Mouse (Mus musculus): Measurements from ENCODE around the gene Ppp1r36. TPM values are rescaled to one million over a fixed set of nuclear protein-coding genes. Genes with fewer than 3 reads are reported as not detected.
A peak's percentile ranks its signal among the peaks of the same experiment; 100 is the strongest.

Gene Ppp1r36
- polyA plus RNA-seq, 1 experiment from 2014 or later: 2.1 TPM

DNA sequence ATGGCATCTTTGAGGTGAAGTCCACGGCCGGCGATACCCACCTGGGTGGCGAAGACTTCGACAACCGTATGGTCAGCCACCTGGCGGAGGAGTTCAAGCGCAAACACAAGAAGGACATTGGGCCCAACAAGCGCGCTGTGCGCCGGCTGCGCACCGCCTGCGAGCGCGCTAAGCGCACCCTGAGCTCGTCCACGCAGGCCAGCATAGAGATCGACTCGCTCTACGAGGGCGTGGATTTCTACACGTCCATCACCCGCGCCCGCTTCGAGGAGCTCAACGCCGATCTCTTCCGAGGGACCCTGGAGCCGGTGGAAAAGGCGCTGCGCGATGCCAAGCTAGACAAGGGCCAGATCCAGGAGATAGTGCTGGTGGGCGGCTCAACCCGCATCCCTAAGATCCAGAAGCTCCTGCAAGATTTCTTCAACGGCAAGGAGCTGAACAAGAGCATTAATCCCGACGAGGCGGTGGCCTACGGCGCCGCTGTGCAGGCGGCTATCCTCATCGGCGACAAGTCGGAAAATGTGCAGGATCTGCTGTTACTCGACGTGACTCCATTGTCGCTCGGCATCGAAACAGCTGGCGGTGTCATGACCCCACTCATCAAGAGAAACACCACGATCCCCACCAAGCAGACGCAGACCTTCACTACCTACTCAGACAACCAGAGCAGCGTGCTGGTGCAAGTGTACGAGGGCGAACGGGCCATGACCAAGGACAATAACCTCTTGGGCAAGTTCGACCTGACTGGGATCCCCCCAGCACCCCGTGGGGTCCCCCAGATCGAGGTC, 12.0 kb upstream of the Ppp1r36 start:
- Histone ChIP-seq H3K36me3 (ENCODE audit: control insufficient read depth, insufficient read depth) (no peaks in the 10 kb centered on the region), H3K4me1 (ENCODE audit: control insufficient read depth, insufficient read depth, low read length) (peaks cover 22% of the 10 kb centered on the region), H3K4me3 (ENCODE audit: low read length) (peak overlapping the region; percentile 89), H3K27me3 (ENCODE audit: control insufficient read depth, insufficient read depth, low read length) (peaks cover 18% of the 10 kb centered on the region), H3K27ac (ENCODE audit: low read length) (no peak overlapping the region), H3K9me3 (replicated peaks; ENCODE audit: control insufficient read depth, low read length) (no peaks in the 10 kb centered on the region), H3K4me2 (ENCODE audit: low read depth, low read length) (peak overlapping the region; percentile 73), H3K9ac (ENCODE audit: low read length) (peak overlapping the region; percentile 47)
- WGBS: 4% methylated on average over 64 of the region's 64 CpGs
- no peak for ATAC-seq (replicated peaks; ENCODE audit: extremely low read depth, insufficient read depth, low FRiP score)

- Histone ChIP-seq H3K4me2 (ENCODE audit: low read depth, low read length) (peak overlapping the region; percentile 73), H3K4me1 (ENCODE audit: control insufficient read depth, insufficient read depth, low read length) (peaks cover 22% of the 10 kb centered on the region), H3K27me3 (ENCODE audit: control insufficient read depth, insufficient read depth, low read length) (peaks cover 18% of the 10 kb centered on the region), H3K36me3 (ENCODE audit: control insufficient read depth, insufficient read depth) (no peaks in the 10 kb centered on the region), H3K9me3 (replicated peaks; ENCODE audit: control insufficient read depth, low read length) (no peaks in the 10 kb centered on the region), H3K9ac (ENCODE audit: low read length) (peak overlapping the region; percentile 47), H3K4me3 (ENCODE audit: low read length) (peak overlapping the region; percentile 89), H3K27ac (ENCODE audit: low read length) (no peak overlapping the region)
- ATAC-seq (replicated peaks; ENCODE audit: extremely low read depth, insufficient read depth, low FRiP score): no peak
- WGBS: 4% methylated on average over 23 of the region's 23 CpGs
Measured at GRCm38 (mm10) chr12:76405971-76406370, 11.4 kb upstream of the Ppp1r36 start.

DNA sequence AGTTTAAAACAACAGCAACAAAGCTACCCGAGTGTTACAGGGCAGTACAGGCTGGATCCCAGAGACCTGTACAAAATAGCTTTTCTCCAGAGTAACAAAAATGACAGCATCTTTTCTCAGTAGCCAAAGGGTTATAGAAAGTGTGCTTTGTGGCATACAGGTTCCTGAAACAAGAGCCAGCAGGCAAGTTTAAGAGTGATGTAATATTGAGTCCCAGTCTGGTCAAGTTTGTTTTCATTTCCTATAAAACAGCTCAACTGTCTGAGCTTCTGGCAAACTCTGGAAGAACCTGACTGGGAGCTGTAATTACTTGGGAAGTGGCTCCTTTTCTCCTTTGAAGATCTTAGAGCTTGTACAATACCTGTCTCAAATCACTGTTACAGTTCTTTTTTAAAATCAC, 10.2 kb upstream of the Ppp1r36 start:
- no peaks in the 10 kb centered on the region for H3K36me3 ChIP-seq (ENCODE audit: control insufficient read depth, insufficient read depth)
- H3K9ac ChIP-seq (ENCODE audit: low read length): no peak overlapping the region
- peaks cover 22% of the 10 kb centered on the region for H3K4me1 ChIP-seq (ENCODE audit: control insufficient read depth, insufficient read depth, low read length)
- H3K9me3 ChIP-seq (replicated peaks; ENCODE audit: control insufficient read depth, low read length): no peaks in the 10 kb centered on the region
- ATAC-seq (replicated peaks; ENCODE audit: extremely low read depth, insufficient read depth, low FRiP score): no peak
- no peak overlapping the region for H3K4me2 ChIP-seq (ENCODE audit: low read depth, low read length)
- H3K27me3 ChIP-seq (ENCODE audit: control insufficient read depth, insufficient read depth, low read length): peaks cover 18% of the 10 kb centered on the region
- WGBS: 65% methylated on average over 1 of the region's 1 CpGs
- no peak overlapping the region for H3K27ac ChIP-seq (ENCODE audit: low read length)
- no peak overlapping the region for H3K4me3 ChIP-seq (ENCODE audit: low read length)

DNA sequence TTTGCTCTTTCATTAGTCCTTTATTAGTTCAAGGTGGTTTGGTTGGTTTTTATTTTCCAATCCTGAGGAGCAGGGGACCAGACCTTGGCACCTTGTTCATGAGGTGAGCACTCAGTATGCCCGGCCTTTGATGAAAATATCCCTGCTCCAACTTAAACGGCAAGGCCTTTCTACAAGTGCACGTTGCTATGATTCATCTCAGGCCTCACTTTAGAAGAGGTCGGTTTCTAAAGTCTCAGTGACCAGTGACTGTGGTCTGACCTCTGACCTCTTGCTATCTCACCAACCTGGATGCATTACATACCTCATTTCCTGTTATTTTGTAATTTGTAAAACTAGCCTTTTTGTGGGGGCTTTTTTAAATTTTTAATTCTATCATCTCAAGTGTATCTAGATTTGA, 8.2 kb upstream of the Ppp1r36 start:
- Histone ChIP-seq H3K4me3 (ENCODE audit: low read length) (no peak overlapping the region), H3K4me1 (ENCODE audit: control insufficient read depth, insufficient read depth, low read length) (peaks cover 17% of the 10 kb centered on the region), H3K4me2 (ENCODE audit: low read depth, low read length) (no peak overlapping the region), H3K36me3 (ENCODE audit: control insufficient read depth, insufficient read depth) (no peaks in the 10 kb centered on the region), H3K9ac (ENCODE audit: low read length) (no peak overlapping the region), H3K9me3 (replicated peaks; ENCODE audit: control insufficient read depth, low read length) (no peaks in the 10 kb centered on the region), H3K27ac (ENCODE audit: low read length) (no peak overlapping the region), H3K27me3 (ENCODE audit: control insufficient read depth, insufficient read depth, low read length) (peaks cover 18% of the 10 kb centered on the region)
- WGBS: 55% methylated on average over 4 of the region's 4 CpGs
- no peak for ATAC-seq (replicated peaks; ENCODE audit: extremely low read depth, insufficient read depth, low FRiP score)

GRCm38 (mm10) chr12:76415383-76416010, 1.8 kb upstream of the Ppp1r36 start:
- Histone ChIP-seq H3K4me3 (ENCODE audit: low read length) (no peak overlapping the region), H3K27me3 (ENCODE audit: control insufficient read depth, insufficient read depth, low read length) (no peaks in the 10 kb centered on the region), H3K4me2 (ENCODE audit: low read depth, low read length) (no peak overlapping the region), H3K9ac (ENCODE audit: low read length) (no peak overlapping the region), H3K4me1 (ENCODE audit: control insufficient read depth, insufficient read depth, low read length) (peaks cover 4% of the 10 kb centered on the region; the same call in 1 of the 2 replicates), H3K36me3 (ENCODE audit: control insufficient read depth, insufficient read depth) (no peaks in the 10 kb centered on the region), H3K27ac (ENCODE audit: low read length) (0 out of 2 replicates have a peak overlapping the region, but pooled peaks have one; percentile 23), H3K9me3 (replicated peaks; ENCODE audit: control insufficient read depth, low read length) (peaks cover 6% of the 10 kb centered on the region)
- WGBS: 60% methylated on average over 11 of the region's 12 CpGs
- no peak; the same call in 1 of the 2 replicates for ATAC-seq (replicated peaks; ENCODE audit: extremely low read depth, insufficient read depth, low FRiP score)

- H3K27ac ChIP-seq (ENCODE audit: low read length): no peak overlapping the region
- peaks cover 6% of the 10 kb centered on the region for H3K9me3 ChIP-seq (replicated peaks; ENCODE audit: control insufficient read depth, low read length)
- 93% methylated on average over 5 of the region's 5 CpGs for WGBS
- H3K36me3 ChIP-seq (ENCODE audit: control insufficient read depth, insufficient read depth): no peaks in the 10 kb centered on the region
- no peak for ATAC-seq (replicated peaks; ENCODE audit: extremely low read depth, insufficient read depth, low FRiP score)
- peaks cover 4% of the 10 kb centered on the region; the same call in 1 of the 2 replicates for H3K4me1 ChIP-seq (ENCODE audit: control insufficient read depth, insufficient read depth, low read length)
- no peak overlapping the region for H3K4me3 ChIP-seq (ENCODE audit: low read length)
- no peak overlapping the region for H3K9ac ChIP-seq (ENCODE audit: low read length)
- H3K4me2 ChIP-seq (ENCODE audit: low read depth, low read length): no peak overlapping the region
- H3K27me3 ChIP-seq (ENCODE audit: control insufficient read depth, insufficient read depth, low read length): no peaks in the 10 kb centered on the region
Measured at GRCm38 (mm10) chr12:76418346-76418745, 1.0 kb downstream of the Ppp1r36 start.

DNA sequence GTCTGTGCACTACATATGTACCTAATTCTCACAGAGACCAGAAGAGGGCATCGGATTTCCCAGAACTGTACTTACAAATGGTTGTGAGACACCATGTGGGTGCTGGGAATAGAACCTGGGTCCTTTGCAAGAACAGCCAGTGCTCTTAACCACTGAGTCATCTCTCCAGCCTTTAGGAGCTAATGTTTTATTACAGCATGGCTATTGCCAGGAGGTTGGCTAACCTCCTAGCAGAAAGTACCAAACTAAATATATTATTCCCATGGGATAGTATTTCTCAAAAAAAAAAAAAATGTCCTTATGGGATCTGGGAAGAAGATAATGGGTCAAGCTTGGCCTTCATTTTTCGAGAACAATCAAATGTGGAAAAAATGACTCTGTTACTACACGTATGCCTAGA, 7.9 kb downstream of the Ppp1r36 start:
- Histone ChIP-seq H3K27me3 (ENCODE audit: control insufficient read depth, insufficient read depth, low read length) (no peaks in the 10 kb centered on the region), H3K4me1 (ENCODE audit: control insufficient read depth, insufficient read depth, low read length) (no peaks in the 10 kb centered on the region), H3K36me3 (ENCODE audit: control insufficient read depth, insufficient read depth) (no peaks in the 10 kb centered on the region), H3K4me3 (ENCODE audit: low read length) (no peak overlapping the region), H3K9ac (ENCODE audit: low read length) (no peak overlapping the region), H3K9me3 (replicated peaks; ENCODE audit: control insufficient read depth, low read length) (no peaks in the 10 kb centered on the region), H3K27ac (ENCODE audit: low read length) (no peak overlapping the region), H3K4me2 (ENCODE audit: low read depth, low read length) (no peak overlapping the region)
- no peak for ATAC-seq (replicated peaks; ENCODE audit: extremely low read depth, insufficient read depth, low FRiP score)
- 88% methylated on average over 3 of the region's 3 CpGs for WGBS

DNA sequence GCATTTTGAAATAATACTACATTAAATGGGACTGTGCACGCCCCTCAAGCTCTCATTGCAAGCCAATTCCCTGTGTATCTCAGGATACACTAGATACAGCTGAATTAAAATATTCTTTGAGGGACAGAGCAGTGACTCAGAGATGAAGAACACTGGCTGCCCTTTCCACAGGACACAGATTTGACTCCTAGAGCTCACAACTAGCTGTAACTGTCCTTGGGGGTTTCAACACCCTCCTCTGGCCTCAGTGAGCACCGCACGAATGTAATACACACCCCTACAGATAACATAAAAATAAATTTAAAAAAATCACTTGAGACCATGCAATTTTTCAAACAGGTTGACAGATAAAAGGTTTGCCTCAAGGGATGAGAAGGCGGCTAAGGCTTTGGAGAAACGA, 10.2 kb downstream of the Ppp1r36 start:
- Histone ChIP-seq H3K27me3 (ENCODE audit: control insufficient read depth, insufficient read depth, low read length) (no peaks in the 10 kb centered on the region), H3K27ac (ENCODE audit: low read length) (no peak overlapping the region), H3K36me3 (ENCODE audit: control insufficient read depth, insufficient read depth) (no peaks in the 10 kb centered on the region), H3K9ac (ENCODE audit: low read length) (no peak overlapping the region), H3K4me2 (ENCODE audit: low read depth, low read length) (no peak overlapping the region), H3K4me1 (ENCODE audit: control insufficient read depth, insufficient read depth, low read length) (no peaks in the 10 kb centered on the region), H3K4me3 (ENCODE audit: low read length) (no peak overlapping the region), H3K9me3 (replicated peaks; ENCODE audit: control insufficient read depth, low read length) (no peaks in the 10 kb centered on the region)
- WGBS: 44% methylated on average over 5 of the region's 5 CpGs
- ATAC-seq (replicated peaks; ENCODE audit: extremely low read depth, insufficient read depth, low FRiP score): no peak

- Histone ChIP-seq H3K27ac (ENCODE audit: low read length) (peak overlapping the region; percentile 40; the same call in 1 of the 2 replicates), H3K9ac (ENCODE audit: low read length) (no peak overlapping the region)
- WGBS: 23% methylated on average over 5 of the region's 5 CpGs
Measured at GRCm38 (mm10) chr12:76430879-76431406, 13.6 kb downstream of the Ppp1r36 start.

More at GRCm38 (mm10) chr12:76430879-76431406, 13.6 kb downstream of the Ppp1r36 start:
- Histone ChIP-seq H3K36me3 (ENCODE audit: control insufficient read depth, insufficient read depth) (no peaks in the 10 kb centered on the region), H3K4me3 (ENCODE audit: low read length) (no peak overlapping the region), H3K4me2 (ENCODE audit: low read depth, low read length) (no peak overlapping the region), H3K27me3 (ENCODE audit: control insufficient read depth, insufficient read depth, low read length) (no peaks in the 10 kb centered on the region), H3K4me1 (ENCODE audit: control insufficient read depth, insufficient read depth, low read length) (peaks cover 16% of the 10 kb centered on the region), H3K9me3 (replicated peaks; ENCODE audit: control insufficient read depth, low read length) (no peaks in the 10 kb centered on the region)
- no peak for ATAC-seq (replicated peaks; ENCODE audit: extremely low read depth, insufficient read depth, low FRiP score)

Measured in heart, embryonic 16.5 days (tissue).